Mouse (Mus musculus) cerebral cortex, adult 2 months (tissue): ENCODE results near the gene Uhmk1.

Source experiments
- WGBS: fragments of 180-500 bp; shearing (Covaris S2); methylation state at CpG from one replicate; pipeline ENCODE4 v1.1.7; 2018; 5-methylcytosine and 5-hydroxymethylcytosine counted together

The Uhmk1 gene

DNA sequence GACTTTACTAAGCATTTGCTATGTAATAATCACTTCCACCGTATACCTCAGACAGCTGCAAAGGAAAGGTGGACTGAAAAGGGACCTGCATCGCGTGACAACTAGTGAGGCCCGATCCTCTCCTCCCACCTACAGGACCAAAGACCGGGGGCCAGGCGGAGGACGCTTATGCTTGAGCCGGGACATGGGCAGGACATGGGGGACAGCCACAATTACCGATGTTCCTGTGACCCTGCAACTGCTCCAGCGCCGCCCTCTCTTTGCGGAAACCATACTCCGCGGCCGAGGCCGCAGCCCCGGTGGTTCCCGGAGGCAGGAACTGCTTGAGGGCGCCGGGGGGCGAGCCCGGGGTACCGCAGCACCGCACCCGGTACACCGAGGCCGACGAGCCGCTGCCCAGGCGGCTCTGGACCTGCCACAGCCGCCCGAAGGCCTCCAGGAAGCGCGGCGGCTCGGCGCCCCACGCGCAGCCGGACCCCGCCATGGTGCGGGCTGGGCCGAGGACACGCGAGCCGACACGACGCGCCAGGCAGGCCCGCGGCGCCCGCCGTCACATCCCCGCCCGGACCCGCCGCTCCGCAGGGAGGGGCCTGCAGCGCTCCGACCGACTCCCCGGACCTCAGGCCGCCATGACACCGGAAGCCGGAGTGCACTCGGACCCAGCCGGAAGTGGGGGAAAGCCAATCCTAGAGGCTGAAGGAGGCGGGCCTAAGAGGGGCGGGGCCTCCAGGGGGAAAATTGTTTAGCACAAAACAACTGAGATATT lies at the start of gene Uhmk1:
Gene Uhmk1 (minus strand): TSS at position 641 of the 766 bp plus-strand sequence.
- WGBS: 0% methylated on average over 70 of the region's 70 CpGs

- 6% methylated on average over 32 of the region's 32 CpGs for WGBS
These were observed 40.3 kb upstream of the Uhmk1 start for GRCm38 (mm10) chr1:170255560-170255910.

GRCm38 (mm10) chr1:170254893-170255559 lies 39.8 kb upstream of the Uhmk1 start:
- 22% methylated on average over 30 of the region's 30 CpGs for WGBS

- WGBS: 47% methylated on average over 3 of the region's 3 CpGs
These were observed 29.8 kb upstream of the Uhmk1 start for GRCm38 (mm10) chr1:170245016-170245415.

DNA sequence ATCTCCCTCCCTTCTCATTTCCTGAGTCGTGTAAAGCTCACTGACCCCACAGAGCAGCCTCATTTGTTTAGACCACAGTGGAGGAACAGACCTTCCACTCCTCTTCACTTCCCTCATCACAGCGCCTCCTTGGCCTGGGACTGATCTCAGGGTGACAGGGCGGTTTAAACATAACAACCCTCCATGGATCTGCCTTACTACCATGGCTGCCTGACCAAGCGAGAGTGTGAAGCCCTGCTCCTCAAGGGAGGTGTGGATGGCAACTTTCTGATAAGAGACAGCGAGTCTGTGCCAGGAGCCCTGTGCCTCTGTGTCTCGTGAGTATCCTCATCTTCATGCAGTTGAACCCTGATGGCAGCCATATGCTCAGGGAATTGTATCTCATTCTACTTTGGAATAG lies 17.5 kb upstream of the Uhmk1 start, which contains the start of gene Sh2d1b2:
Gene Sh2d1b2 (plus strand): TSS at position 62 of the 400 bp plus-strand sequence.
- WGBS: 80% methylated on average over 6 of the region's 6 CpGs

GRCm38 (mm10) chr1:170223276-170223675 lies 8.1 kb upstream of the Uhmk1 start:
- WGBS: 85% methylated on average over 2 of the region's 2 CpGs

DNA sequence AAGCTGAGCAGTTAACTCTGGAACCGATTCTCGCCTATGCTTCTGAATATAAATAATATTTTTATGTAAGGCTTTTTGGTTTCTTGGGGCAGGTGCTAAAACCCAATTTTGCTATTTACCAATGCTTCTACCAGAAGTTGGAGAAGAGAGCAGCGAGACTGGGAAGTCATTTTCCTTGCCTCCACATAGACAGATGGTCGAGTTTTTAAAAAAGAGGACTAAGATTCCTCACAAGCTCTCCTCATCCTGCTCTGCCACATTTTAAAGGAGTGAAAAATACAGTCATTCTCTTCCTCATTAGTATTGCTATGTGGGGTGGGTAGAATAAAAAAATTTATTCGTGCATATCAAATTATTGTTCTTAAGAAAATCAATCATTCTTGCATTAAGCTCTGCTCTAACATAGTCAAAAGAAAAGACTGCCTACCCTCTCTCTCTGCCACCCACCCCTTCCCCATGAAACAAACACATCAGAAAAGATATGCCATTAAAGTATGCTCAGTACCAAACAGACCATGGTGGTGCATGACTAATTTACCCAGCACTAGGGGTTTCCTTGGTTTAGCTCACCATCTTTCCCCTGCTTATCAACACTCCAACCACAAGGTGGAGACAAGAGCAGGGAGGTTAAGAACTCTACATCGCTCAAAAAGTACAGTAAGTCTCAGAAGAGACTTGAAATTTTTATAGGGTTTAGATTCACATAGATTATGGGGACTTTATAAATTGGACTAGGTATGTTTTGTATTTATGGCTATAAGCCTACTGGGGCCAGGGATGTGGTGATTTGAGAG lies 3.1 kb upstream of the Uhmk1 start:
- WGBS: 52% methylated on average over 6 of the region's 6 CpGs

GRCm38 (mm10) chr1:170215590-170215989 lies 393 bp upstream of the Uhmk1 start:
- 77% methylated on average over 3 of the region's 3 CpGs for WGBS

DNA sequence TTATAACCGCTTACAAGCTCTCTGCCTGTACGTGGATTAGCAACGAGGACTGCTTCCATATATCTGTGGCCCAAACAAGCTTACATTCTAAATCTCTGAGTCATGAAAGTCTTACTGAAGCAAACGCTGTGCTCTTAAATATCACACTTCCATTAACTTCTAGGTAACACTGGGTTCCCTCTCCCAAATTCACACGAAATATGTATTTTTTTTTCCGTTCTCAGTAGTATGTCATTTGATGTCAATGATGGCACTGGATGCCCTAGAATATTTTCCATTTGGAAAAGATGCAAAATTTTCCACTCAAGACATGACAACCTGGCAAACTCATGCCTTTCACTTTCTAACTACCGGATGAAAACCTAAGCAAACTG lies 827 bp downstream of the Uhmk1 start:
- 18% methylated on average over 7 of the region's 7 CpGs for WGBS

DNA sequence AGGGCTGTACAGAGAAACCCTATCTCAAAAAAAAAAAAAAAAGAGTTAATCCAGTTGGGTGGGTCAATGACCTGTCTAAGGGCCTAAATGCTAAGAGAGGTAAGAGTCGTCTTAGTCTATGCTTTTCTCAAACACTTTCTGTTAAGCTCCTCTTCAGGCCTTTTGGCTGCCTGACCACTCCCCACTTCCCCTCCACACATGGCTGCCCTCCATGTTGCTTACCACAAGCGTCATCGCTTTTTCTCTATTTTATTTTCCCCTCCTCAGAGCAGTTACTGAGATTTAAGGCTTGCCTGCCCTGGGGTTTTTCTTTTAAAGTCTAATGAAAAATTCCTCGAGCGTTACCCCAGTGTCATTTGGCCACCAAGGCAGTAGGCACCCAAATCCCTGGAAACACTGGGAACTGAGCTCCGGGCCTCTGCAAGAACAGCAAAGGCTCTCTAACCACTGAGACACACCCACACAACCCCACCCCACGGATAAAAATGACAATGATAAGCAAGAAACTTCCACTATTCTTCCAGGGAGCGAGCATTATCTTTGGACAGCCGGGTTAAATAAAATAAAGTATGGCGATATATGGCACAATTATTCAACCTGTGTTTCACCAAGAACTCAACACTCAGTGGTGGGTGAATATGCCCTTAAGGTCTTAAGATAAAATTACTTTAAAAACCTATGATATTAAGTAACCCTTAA lies 1.9 kb downstream of the Uhmk1 start:
- WGBS: 89% methylated on average over 10 of the region's 10 CpGs

- 91% methylated on average over 6 of the region's 6 CpGs for WGBS
These were observed 8.8 kb downstream of the Uhmk1 start for GRCm38 (mm10) chr1:170206395-170206794.

GRCm38 (mm10) chr1:170200379-170200778 lies 14.8 kb downstream of the Uhmk1 start:
- WGBS: 83% methylated on average over 3 of the region's 3 CpGs

GRCm38 (mm10) chr1:170196211-170196610 lies 19.0 kb downstream of the Uhmk1 start:
- WGBS: 88% methylated on average over 8 of the region's 8 CpGs

- 70% methylated on average over 1 of the region's 1 CpGs for WGBS
These were observed 23.3 kb downstream of the Uhmk1 start for GRCm38 (mm10) chr1:170191925-170192324.

DNA sequence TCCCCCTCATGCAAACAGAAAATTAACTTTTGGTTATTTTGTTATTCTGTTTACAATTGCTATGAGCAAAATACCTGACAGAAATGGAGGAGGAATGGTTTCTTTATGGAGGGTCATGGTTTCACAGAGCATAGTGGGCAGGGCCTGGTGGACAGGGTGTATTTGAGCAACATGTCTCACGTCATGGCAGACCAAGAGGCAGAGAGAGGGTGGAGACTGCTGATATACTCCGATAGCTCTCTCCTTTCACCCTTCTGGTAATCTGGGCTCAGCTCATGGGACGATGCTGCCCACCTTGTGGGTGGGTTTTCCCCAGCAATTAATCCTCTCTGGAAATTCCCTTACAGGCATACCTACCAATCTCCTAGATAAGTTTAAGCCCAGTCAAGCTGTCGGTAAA lies 25.0 kb downstream of the Uhmk1 start:
- 83% methylated on average over 4 of the region's 4 CpGs for WGBS

DNA sequence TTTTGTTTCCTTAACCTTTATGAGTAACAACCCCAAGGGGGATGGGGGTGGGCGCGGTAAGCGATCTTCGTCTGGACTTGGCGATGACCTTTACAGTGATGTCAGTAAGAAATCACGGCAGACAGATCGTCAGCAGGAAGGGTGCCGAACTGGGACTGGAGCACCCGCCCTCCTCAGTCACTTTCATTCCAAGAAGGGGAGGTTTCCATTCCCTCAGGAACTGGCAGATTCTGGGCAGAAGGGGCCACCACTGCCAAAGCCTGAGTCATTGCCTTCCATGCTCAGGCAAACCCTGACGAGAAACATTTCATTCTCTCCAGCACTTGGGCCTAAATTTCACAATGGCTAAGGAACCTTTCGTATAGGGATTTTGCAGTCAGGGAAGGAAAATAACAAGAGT lies 26.6 kb downstream of the Uhmk1 start:
- WGBS: 44% methylated on average over 11 of the region's 11 CpGs

GRCm38 (mm10) chr1:170186531-170186930 lies 28.7 kb downstream of the Uhmk1 start:
- 40% methylated on average over 5 of the region's 5 CpGs for WGBS

GRCm38 (mm10) chr1:170185137-170185536 lies 30.1 kb downstream of the Uhmk1 start:
- WGBS: 87% methylated on average over 3 of the region's 3 CpGs

- 83% methylated on average over 8 of the region's 8 CpGs for WGBS
These were observed 38.4 kb downstream of the Uhmk1 start for GRCm38 (mm10) chr1:170176661-170177239.

DNA sequence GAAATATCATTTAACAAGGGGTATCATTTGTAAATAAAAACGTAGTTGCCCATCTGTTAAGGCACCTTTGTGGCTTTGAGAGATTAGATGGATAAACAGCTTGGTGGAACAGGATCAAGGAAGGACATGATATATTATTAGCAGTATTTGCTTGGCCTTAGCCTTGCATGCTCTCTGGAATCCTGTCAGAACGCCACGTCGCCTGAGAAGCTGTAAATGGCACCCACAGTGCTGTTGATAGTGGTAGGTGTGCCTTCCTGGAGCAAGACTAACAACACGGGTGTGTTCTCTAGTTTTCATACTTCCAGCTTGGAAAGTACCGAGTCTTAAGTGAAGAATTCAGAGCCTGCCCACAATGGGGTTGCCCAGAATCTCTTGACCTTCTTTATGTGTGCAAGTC lies 39.3 kb downstream of the Uhmk1 start:
- 49% methylated on average over 6 of the region's 6 CpGs for WGBS

DNA sequence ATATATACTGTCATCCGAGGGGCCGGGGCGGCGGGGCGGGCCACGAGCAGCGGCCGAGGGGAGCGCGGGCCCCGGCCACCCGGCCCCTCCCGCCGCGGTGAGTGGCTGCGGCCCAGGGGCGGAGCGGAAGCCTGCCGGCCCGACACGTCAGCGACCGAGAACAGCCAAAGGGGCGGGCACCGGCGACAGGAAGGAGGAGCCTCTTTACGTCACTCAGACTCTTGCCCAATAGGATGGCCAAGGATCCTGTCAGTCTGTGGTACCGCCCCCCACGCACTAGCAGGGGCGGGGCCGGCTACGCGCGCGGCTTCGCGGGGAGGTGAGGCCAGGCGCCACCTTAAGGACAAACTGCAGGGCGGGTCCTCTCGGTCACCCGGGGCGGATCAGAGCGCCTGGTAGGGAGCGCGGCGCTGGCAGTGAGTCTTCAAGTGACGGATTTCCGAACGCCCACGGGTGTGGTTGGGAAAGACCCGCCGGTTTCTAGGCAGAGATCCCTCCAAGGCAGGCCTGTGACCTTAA lies 40.3 kb downstream of the Uhmk1 start, which contains the start of gene Uap1:
Gene Uap1 (minus strand): TSS at position 144 of the 519 bp plus-strand sequence.
- WGBS: under 1% methylated on average over 52 of the region's 52 CpGs
